Mouse (Mus musculus) spleen, postnatal 4 days (tissue): ENCODE measurements at regions not wholly inside any gene's neighbourhood (a gene's known extent, or its start where the extent isn't known, plus 50 kb on each side); places are given as distances from the start of the nearest gene placed in this dataset.

Experiments used
- DNase-seq, 2 experiments: peaks; one replicate each; pipeline ENCODE4 v3.0.0; 2022; ENCODE audit warnings: low spot score in 2 of 2

DNA sequence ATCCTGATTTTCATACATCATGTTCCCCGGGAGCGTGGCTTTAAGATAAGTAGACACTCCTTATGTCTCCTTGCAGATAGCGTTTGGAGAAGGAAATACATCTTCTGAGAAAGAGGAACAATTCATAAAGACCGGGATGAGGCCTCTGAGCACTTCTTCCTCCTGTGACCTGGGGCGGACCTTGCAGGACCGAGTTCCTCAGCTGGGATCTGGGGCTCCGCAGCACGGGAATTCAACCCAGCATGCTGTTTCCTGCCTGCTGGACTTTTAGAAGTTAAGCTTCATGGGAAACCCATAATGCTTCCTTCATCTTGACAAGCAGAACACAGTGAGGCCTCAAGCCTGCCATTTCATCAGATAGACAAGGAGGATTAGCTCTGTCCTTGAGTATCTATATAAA is 491.4 kb downstream of the Fam19a5 start:
- no peak for DNase-seq

DNA sequence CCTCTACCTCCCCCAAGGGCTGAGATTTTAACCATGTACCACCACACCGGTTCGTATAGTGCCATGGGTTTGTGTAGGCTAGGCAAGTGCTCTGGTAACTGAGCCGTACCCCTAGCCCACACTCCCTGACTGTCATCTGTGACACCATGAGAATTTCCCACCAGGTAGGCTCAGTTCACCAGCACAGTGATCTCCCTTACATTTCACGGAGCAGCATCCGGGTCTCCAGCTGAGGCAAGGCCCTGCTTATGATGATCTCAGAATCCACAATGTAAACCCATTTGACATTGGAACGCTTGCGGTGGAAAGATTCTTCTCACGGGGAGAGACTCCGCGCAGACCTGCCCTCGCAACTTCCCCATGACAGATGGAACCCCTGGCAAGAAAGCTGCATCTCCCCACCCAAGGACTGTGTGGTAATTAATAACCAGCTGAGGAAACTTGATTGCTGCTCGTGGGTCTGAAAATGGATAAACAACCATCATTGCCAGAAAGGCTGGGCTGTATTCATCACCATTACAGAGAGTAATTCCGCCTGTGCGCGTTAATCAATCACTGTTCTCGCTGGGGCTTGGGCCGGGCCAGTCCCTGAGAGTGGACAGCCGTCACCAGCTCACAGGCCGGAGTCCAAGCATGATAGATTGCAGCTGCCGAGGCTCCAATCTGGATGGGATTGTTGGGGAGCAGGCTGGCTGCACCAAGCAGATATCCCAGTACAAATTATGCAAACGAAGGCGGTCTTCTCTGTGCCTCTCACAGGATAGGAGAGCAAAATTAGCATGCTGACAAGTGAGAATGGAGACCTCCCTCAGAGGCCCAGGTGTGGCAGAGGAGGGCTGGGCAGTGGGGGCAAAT is 492.3 kb downstream of the Fam19a5 start:
- no peak for DNase-seq

GRCm38 (mm10) chr15:88037606-88038005 is 493.5 kb downstream of the Fam19a5 start:
- no peak for DNase-seq

DNA sequence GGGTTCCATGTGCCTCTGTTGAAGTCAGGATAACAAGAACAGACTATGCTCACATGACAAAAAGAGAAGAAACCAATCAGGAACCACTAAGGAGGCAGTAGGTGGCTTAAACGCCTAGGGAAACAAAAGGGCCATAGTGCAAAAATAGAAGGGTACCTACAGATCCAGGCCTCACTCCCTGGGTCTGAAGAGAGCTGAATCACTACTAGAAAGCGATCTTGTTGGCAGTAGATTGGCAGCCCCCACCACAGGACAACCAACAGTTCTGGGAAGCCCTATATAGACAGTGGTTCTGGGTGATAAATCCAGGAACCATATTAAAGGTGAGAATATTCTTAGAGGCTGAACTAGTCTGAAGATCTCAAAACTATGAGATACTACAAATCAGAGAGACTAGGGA is 498.7 kb downstream of the Fam19a5 start:
- DNase-seq: no peak

DNA sequence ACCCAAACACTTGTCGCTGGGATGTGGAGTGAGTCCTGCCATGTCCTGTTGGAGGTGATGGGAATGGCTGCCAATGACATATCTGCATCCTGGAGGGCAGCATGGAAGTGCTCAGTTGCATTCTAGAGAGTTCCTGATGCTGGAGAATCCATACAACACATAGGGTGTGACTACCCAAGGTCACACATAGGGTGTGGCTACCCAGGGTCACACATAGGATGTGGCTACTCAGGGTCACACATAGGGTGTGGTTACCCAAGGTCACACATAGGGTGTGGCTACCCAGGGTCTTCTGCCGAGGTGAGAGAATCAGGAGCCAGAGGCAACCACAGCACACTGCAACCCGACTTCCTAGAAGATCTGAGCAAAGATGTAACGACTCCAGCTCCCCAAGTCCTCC is 514.0 kb downstream of the Fam19a5 start:
- DNase-seq: no peak

GRCm38 (mm10) chr15:88060935-88061334 is 516.8 kb downstream of the Fam19a5 start:
- no peak for DNase-seq

DNA sequence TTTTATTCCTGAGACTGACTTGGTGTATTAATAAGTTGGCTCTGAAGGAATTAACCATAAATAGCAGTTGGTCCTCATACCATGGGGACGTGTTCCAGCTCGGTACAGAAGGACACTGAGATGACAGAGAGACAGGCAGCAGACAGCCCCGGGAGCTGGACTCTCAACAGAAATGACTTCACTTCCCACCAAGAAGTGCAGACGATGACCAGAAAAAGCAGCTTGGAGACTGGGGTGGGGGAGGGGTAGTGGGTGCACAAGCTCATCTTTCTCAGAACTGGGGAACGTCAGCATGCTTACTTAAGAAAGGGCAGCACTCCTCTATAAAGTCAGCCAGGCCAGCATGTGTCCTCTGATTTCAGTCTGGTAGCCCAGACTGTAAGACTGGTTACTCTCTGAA is 518.9 kb downstream of the Fam19a5 start:
- no peak for DNase-seq

- no peak for DNase-seq
Observed at GRCm38 (mm10) chr15:88068476-88068875, 524.4 kb downstream of the Fam19a5 start.

GRCm38 (mm10) chr15:88072676-88073075 is 527.4 kb upstream of the Zdhhc25 start:
- no peak for DNase-seq

- DNase-seq: no peak
Observed at GRCm38 (mm10) chr15:88083911-88084310, 516.2 kb upstream of the Zdhhc25 start.

DNA sequence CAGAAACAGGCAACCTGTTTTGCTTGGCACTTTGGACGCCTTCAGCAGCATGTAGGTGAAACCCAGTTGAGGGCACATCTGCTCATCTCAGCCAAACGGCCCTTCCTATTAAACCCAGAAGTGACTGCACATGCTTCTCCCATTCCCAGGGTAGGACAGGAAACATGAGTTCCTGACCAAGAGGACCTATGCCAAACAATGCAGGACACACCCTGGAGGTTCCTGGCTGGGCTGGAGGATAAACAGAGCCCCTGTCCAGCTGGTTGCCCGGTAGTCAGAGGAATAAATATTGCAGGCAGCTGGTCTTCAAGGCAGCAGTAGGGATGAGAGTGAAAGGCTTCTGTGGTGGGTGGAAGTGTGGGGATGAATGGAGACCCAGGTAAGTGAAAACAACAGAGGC is 514.5 kb upstream of the Zdhhc25 start:
- no peak for DNase-seq

- no peak for DNase-seq
Observed at GRCm38 (mm10) chr15:88089486-88089885, 510.6 kb upstream of the Zdhhc25 start.

DNA sequence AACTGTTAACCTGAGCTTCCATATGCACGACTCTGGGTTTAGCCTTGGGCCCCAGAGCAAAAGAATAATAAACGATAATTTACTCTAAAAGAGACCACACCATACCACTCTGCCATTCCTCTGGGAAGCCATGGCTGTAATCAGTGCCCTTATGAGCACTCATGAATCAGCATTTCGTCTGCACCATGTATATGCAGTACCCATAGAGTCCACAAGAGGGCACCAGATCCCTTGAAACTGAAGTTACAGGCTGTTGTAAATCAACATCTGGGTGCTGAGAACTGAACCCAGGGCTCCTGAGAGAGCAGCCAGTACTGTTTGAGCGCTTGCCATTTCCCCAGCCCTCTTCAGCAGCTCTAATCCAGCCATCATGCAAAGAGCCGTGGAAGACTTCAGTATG is 508.7 kb upstream of the Zdhhc25 start:
- no peak for DNase-seq

GRCm38 (mm10) chr15:88120376-88120775 is 479.7 kb upstream of the Zdhhc25 start:
- DNase-seq: no peak

- DNase-seq: no peak
Observed at GRCm38 (mm10) chr15:88123907-88124523, 476.1 kb upstream of the Zdhhc25 start.

- no peak for DNase-seq
Observed at GRCm38 (mm10) chr15:88146118-88146517, 454.0 kb upstream of the Zdhhc25 start.

- no peak for DNase-seq
Observed at GRCm38 (mm10) chr15:88151199-88151598, 448.9 kb upstream of the Zdhhc25 start.

- DNase-seq: no peak
Observed at GRCm38 (mm10) chr15:88159618-88160170, 440.4 kb upstream of the Zdhhc25 start.

GRCm38 (mm10) chr15:88160291-88160690 is 439.8 kb upstream of the Zdhhc25 start:
- no peak for DNase-seq

DNA sequence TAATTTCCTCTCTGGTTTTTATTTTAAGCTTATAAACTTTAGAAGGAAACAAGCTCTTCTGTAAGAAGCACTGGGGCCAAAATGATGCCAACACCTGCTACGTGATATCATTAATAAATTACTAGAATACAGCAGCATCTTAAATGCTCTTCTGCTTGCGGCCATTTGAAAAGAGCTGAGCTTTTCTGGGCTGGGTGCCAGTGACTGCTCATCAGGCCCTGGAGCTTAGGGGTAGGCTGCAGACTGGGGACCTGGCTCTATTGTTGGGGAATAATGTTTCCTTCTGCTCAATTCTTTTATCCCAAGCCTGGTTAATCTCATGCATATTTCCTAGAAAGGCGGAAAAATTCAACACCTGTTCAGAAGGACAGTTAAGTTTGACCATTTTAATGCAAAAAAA is 436.7 kb upstream of the Zdhhc25 start:
- DNase-seq: no peak

GRCm38 (mm10) chr15:88174326-88174725 is 425.8 kb upstream of the Zdhhc25 start:
- no peak for DNase-seq

- DNase-seq: no peak
Observed at GRCm38 (mm10) chr15:88175991-88176390, 424.1 kb upstream of the Zdhhc25 start.

- DNase-seq: no peak
Observed at GRCm38 (mm10) chr15:88196539-88196938, 403.6 kb upstream of the Zdhhc25 start.
